Mouse (Mus musculus): ENCODE data around the gene Tns1.

DNA sequence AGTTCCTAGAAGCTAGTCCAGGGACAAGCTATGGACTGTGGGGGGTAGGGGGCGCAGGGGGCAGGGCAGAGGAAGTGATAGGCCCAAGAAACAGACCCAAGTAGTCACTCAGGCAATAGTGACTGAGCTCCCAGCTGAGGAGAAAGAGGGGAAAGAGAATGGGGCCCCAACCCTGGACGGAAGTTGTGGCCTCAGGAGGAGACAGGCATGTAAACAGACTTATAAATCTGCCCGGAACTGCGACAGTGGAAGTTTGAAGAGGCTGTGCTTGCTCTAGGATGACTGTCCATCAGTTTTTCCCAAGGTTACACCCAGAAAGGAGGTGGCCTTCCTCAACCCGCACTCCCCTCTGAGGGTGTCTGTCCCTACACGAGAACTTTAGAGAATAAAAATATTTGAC is 99.0 kb downstream of the Tns1 start:
- no peak for TF ChIP-seq CTCF (conservative IDR thresholded peaks at IDR 0.05; ENCODE audit: low read length)
- no peak for TF ChIP-seq POU5F1 (IDR thresholded peaks at IDR 0.05; ENCODE audit: borderline replicate concordance, low read length)

Measured in E14TG2a.4 (cell line).